Mouse (Mus musculus) cerebellum, adult 11-12 months (tissue): ENCODE data around the gene F2.
"Not testable (repeated sequence)": the region's sequence is repeated elsewhere in the genome, so short reads cannot be mapped to it uniquely, and the experiment has no call there.

Source experiments
- DNase-seq: peaks from one replicate; pipeline ENCODE4 v3.0.0; 2022

The F2 gene

GRCm38 (mm10) chr2:91645811-91646210, 9.6 kb upstream of the F2 start:
- DNase-seq: no peak

DNA sequence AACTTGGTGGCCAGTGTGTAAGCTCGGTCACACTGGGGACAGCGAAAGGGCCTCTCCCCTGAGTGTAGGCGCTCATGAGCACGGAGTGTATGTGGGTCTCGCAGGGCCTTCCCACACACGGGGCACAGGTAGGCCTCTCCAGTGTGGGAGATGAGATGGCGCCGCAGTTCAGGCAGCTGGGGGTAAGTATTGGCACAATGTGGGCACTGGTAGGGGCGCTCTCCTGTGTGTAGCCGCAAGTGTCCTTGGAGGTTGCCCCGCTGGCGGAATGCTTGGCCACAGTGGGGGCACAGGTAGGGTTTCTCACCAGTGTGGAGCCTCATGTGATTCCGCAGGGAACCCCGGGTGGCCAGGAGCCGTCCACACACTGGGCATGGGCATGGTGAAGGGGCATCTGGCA, 9.1 kb upstream of the F2 start:
- DNase-seq: no peak

GRCm38 (mm10) chr2:91644021-91644420, 7.8 kb upstream of the F2 start:
- no peak for DNase-seq

GRCm38 (mm10) chr2:91642825-91643415, 6.7 kb upstream of the F2 start:
- DNase-seq: no peak

GRCm38 (mm10) chr2:91638931-91639330, 2.7 kb upstream of the F2 start:
- DNase-seq: no peak

DNA sequence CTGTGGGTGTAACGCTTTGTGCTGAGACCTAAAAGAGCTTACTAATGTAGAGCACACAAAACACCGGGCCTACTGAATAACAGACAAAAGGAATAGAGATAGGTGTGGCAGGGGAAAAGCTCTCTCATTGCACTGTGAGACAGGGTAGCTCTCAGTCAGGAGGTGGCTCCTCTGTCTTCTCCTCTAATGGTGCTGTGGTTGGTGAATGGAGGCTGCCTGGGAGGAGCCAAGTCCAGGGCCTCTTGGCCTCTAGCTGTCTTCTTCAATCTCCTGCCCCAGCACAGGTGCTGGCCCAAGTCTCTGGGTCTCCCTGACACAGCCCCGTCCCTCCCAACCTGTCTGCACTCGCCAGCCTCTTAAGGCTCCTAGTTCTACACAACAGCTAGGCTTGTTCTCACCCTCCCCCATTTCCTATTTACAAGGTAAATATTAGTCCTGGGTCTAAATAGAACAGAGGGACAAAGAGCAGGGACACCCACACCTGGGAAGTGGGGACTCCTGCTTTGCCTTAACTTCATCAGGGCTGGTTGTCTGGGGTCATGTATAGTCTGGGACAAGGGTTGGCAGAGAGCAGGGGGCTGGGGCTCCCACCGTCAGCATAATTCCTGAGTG, 619 bp upstream of the F2 start:
- DNase-seq: no peak

- DNase-seq: no peak
These were observed 728 bp downstream of the F2 start for GRCm38 (mm10) chr2:91635486-91635885.

DNA sequence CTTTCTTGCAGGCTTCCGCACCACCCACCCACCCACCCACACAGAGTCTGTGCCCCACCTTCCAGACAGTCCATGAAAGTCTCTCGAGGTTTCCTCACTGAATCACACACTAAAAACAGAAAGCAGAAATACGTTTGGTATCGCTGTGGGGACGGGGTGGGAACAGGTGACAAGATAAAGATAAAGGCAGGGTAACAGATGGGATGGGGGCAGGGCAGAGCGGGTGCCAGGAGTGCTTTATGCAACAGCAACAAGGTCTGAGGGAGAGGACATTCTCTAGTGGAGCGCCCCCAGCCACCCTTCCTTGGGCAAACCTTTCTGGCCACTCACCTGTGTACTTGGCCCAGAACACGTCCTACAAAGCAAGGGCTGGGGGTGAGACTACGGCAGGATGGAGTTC, 1.4 kb downstream of the F2 start:
- peak; percentile 54 for DNase-seq

- DNase-seq: no peak
These were observed 2.8 kb downstream of the F2 start for GRCm38 (mm10) chr2:91633334-91633977.

- DNase-seq: no peak
These were observed 3.9 kb downstream of the F2 start for GRCm38 (mm10) chr2:91632316-91632715.

GRCm38 (mm10) chr2:91631826-91632225, 4.4 kb downstream of the F2 start:
- DNase-seq: no peak

GRCm38 (mm10) chr2:91630384-91630783, 5.8 kb downstream of the F2 start:
- no peak for DNase-seq

DNA sequence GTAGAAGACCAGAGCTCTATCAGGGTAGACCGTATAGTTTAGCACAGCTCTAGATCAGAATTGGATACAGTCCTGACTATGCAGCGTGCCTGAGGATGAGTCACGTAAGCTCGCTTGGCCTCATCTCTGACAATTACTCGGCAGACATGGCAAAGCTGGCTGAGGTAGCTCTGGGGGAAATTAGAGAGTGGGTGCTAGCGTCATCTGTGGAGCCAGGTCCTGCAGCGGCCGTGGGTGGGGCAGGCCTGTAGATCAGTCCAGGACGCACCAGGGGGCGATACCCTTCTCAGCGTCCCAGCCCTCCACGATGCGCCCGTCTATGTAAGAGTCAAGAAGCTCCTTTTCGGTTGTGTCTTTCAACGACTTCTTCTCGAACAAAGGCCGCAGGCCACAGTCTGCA, 6.5 kb downstream of the F2 start:
- no peak for DNase-seq

GRCm38 (mm10) chr2:91628171-91628570, 8.0 kb downstream of the F2 start:
- DNase-seq: no peak

GRCm38 (mm10) chr2:91627486-91627885, 8.7 kb downstream of the F2 start:
- DNase-seq: no peak

GRCm38 (mm10) chr2:91623366-91623765, 12.8 kb downstream of the F2 start:
- not testable (repeated sequence) for DNase-seq

- no peak for DNase-seq
These were observed 13.9 kb downstream of the F2 start for GRCm38 (mm10) chr2:91622356-91622755.

GRCm38 (mm10) chr2:91609370-91609769, 26.8 kb downstream of the F2 start:
- not testable (repeated sequence) for DNase-seq

DNA sequence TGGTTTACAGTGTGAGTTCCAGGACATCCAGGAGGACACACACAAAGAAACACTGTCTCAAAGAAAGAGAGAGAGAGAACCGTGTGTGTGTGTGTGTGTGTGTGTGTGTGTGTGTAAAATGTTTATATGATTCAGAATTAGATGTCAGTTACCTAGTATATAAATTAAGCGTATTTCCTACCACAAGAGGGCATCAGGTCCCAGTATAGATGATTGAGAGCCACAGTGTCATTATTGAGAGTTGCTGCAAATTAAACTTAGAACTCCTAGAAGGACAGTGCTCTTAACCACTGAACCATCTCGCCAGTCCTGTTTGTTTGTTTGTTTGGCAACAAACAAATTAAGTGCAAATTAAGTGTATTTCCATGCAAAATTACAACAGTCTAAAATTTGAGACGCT, 33.8 kb downstream of the F2 start:
- DNase-seq: no peak

DNA sequence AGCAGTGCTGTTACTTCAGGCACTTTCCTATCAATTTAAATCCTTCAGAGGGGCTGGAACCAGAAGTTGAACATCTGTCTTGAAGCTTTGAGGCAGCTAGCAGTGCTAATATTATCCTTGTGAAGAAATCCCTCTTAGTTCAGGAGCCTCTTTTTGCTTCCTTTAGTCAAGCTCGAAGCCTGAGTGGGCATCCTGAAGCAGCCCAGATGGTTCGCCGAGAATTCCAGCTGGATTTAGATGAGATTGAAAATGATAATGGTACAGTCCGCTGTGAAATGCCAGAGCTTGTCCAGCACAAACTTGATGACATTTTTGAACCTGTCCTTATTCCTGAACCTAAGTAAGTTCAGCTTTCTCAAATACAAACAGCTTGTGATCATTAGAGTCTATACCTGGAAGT, 35.7 kb downstream of the F2 start:
- DNase-seq: no peak

GRCm38 (mm10) chr2:91586242-91586641, 50.0 kb downstream of the F2 start:
- no peak for DNase-seq

- DNase-seq: peak; percentile 6
These were observed 55.3 kb downstream of the F2 start for GRCm38 (mm10) chr2:91580894-91581293.
